Mouse (Mus musculus) liver, postnatal 0 days (tissue): ENCODE results near the gene Rnf215.

Experiments
- CTCF ChIP-seq: sonication (generic); IDR thresholded peaks from 2 replicates; pipeline ENCODE4 v1.5.1; 2016; ENCODE audit warnings: antibody characterized with exemption, low read depth
- EP300 ChIP-seq: IDR thresholded peaks from 2 replicates; pipeline ENCODE4 v1.6.1; 2016; ENCODE audit warnings: antibody characterized with exemption, low read depth, mild to moderate bottlenecking

DNA sequence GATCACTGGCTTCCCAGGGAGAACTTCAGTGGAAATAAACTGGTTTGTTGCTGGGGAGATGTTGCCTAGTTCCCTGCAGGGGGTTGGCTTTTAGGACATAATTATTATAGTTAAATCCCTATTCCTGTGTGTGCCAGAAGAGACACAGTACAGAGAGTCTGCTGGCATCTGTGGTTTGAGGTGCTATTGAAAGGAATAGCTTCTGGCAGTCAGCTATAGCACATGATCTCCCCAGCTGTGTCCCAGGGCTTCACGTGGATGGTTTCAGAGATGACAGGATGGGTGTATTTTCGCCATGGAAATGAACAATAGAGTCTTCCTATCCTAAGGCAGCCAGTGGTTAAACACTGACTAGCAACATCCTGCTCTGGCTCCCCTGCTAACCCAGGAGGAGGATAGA lies 47.7 kb upstream of the Rnf215 start:
- TF ChIP-seq CTCF, result no peak
- no peak for TF ChIP-seq EP300
